Mouse (Mus musculus): Measurements from ENCODE around the gene Olfr695. TPM values are rescaled to one million over a fixed set of nuclear protein-coding genes. Genes with fewer than 3 reads are reported as not detected.
"Not testable (repeated sequence)": the region's sequence is repeated elsewhere in the genome, so short reads cannot be mapped to it uniquely, and the experiment has no call there.

Gene Olfr695
- polyA plus RNA-seq (2014; fragmentation: Nextera tagmentation; extraction: Ambion mirVana), result not detected in 2 replicates

- DNase-seq (ENCODE audit: low spot score), result no peak
- H3K4me1 ChIP-seq (ENCODE audit: control insufficient read depth, insufficient read depth, low read length), result no peaks in the 10 kb centered on the region
- no peak for ATAC-seq (ENCODE audit: insufficient number of reproducible peaks, low FRiP score, low TSS enrichment, low read depth)
Observed at GRCm38 (mm10) chr7:106716296-106716695, at the start of gene Olfr695. TSS of gene Olfr695 (minus strand) at chr7:106716396.

GRCm38 (mm10) chr7:106761008-106761407 is 44.8 kb upstream of the Olfr695 start:
- not testable (repeated sequence) for H3K9ac ChIP-seq (ENCODE audit: low read length); H3K9me3 ChIP-seq (ENCODE audit: control insufficient read depth, low read length); H3K27me3 ChIP-seq (ENCODE audit: control insufficient read depth, insufficient read depth, low read length); ATAC-seq (ENCODE audit: insufficient number of reproducible peaks, low FRiP score, low TSS enrichment, low read depth); H3K27ac ChIP-seq (replicated peaks; ENCODE audit: low read depth, low read length); H3K36me3 ChIP-seq (ENCODE audit: control insufficient read depth, insufficient read depth, low read length); H3K4me2 ChIP-seq (ENCODE audit: low read depth, severe bottlenecking); H3K4me3 ChIP-seq (ENCODE audit: low read depth, low read length); H3K4me1 ChIP-seq (ENCODE audit: control insufficient read depth, insufficient read depth, low read length); DNase-seq (ENCODE audit: low spot score)
- WGBS, result 88% methylated on average over 2 of the region's 2 CpGs

More at GRCm38 (mm10) chr7:106716296-106716695, at the start of gene Olfr695:
- Histone ChIP-seq H3K27me3 (ENCODE audit: control insufficient read depth, insufficient read depth, low read length) (no peaks in the 10 kb centered on the region), H3K9ac (ENCODE audit: low read length) (no peak within 1 kb of the TSS), H3K27ac (replicated peaks; ENCODE audit: low read depth, low read length) (no peak within 1 kb of the TSS), H3K4me3 (ENCODE audit: low read depth, low read length) (no peak within 1 kb of the TSS), H3K9me3 (ENCODE audit: control insufficient read depth, low read length) (no peaks in the 10 kb centered on the region), H3K4me2 (ENCODE audit: low read depth, severe bottlenecking) (no peak within 1 kb of the TSS), H3K36me3 (ENCODE audit: control insufficient read depth, insufficient read depth, low read length) (no peaks in the 10 kb centered on the region)

GRCm38 (mm10) chr7:106758800-106759199 is 42.6 kb upstream of the Olfr695 start:
- ATAC-seq (ENCODE audit: insufficient number of reproducible peaks, low FRiP score, low TSS enrichment, low read depth) (no peak), DNase-seq (ENCODE audit: low spot score) (no peak)
- H3K36me3 ChIP-seq (ENCODE audit: control insufficient read depth, insufficient read depth, low read length), result no peaks in the 10 kb centered on the region
- H3K9ac ChIP-seq (ENCODE audit: low read length), result no peak overlapping the region
- whole genome bisulfite sequencing, result 86% methylated on average over 2 of the region's 2 CpGs
- H3K4me1 ChIP-seq (ENCODE audit: control insufficient read depth, insufficient read depth, low read length), result no peaks in the 10 kb centered on the region
- H3K4me2 ChIP-seq (ENCODE audit: low read depth, severe bottlenecking), result no peak overlapping the region
- no peak overlapping the region for H3K4me3 ChIP-seq (ENCODE audit: low read depth, low read length)
- H3K27me3 ChIP-seq (ENCODE audit: control insufficient read depth, insufficient read depth, low read length), result no peaks in the 10 kb centered on the region
- H3K27ac ChIP-seq (replicated peaks; ENCODE audit: low read depth, low read length), result no peak overlapping the region
- H3K9me3 ChIP-seq (ENCODE audit: control insufficient read depth, low read length), result no peaks in the 10 kb centered on the region

DNA sequence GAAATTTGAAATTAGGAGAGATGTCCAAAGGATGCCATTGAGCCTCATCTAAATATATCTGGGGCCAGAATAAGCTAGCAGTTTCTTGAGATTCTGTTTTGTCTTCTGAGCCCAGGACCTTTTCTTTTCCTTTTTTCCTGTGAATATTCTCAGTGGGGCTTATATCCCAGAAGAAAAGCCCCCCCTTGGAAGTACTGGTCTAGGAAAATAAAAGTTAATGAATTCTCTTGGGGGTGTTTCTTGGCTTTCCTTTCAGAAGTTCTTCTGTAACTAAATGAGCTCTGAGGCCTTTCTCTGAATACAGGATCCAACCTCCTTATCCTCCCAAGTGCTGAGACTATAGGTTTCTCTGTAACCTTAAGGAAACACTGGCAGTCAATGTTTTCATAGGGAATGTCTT is 39.1 kb upstream of the Olfr695 start, which contains the start of gene Olfr698:
Gene Olfr698 (minus strand): TSS at position 101 of the 400 bp plus-strand sequence.
- no peaks in the 10 kb centered on the region for H3K4me1 ChIP-seq (ENCODE audit: control insufficient read depth, insufficient read depth, low read length)
- no peak within 1 kb of the TSS for H3K9ac ChIP-seq (ENCODE audit: low read length)
- H3K9me3 ChIP-seq (ENCODE audit: control insufficient read depth, low read length), result no peaks in the 10 kb centered on the region
- H3K4me2 ChIP-seq (ENCODE audit: low read depth, severe bottlenecking), result no peak within 1 kb of the TSS
- no peak within 1 kb of the TSS for H3K4me3 ChIP-seq (ENCODE audit: low read depth, low read length)
- no peak within 1 kb of the TSS for H3K27ac ChIP-seq (replicated peaks; ENCODE audit: low read depth, low read length)
- DNase-seq (ENCODE audit: low spot score) (no peak), ATAC-seq (ENCODE audit: insufficient number of reproducible peaks, low FRiP score, low TSS enrichment, low read depth) (no peak)
- no peaks in the 10 kb centered on the region for H3K27me3 ChIP-seq (ENCODE audit: control insufficient read depth, insufficient read depth, low read length)
- H3K36me3 ChIP-seq (ENCODE audit: control insufficient read depth, insufficient read depth, low read length), result no peaks in the 10 kb centered on the region

DNA sequence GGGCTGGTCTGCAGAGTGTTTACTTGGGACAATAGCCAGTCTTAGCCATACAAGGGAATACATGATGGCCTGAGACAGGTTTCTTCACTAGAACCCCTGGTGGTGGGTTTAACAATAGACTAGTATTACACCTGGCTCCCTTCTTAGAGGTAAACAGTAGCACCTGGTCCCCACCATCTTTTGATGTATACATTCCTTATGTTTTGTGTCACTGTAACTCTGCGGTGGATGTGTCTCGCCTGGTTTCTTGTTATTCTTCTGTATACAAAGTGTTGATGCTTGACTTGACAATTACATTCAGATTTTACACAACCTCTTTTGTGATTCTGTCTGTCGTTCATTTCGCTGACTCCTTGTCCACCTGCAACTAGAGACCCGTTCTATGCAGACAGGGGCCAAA is 29.6 kb upstream of the Olfr695 start:
- no peak overlapping the region for H3K4me2 ChIP-seq (ENCODE audit: low read depth, severe bottlenecking)
- no peaks in the 10 kb centered on the region for H3K4me1 ChIP-seq (ENCODE audit: control insufficient read depth, insufficient read depth, low read length)
- 92% methylated on average over 5 of the region's 5 CpGs for WGBS
- DNase-seq (ENCODE audit: low spot score), result no peak
- H3K27me3 ChIP-seq (ENCODE audit: control insufficient read depth, insufficient read depth, low read length), result no peaks in the 10 kb centered on the region
- H3K9ac ChIP-seq (ENCODE audit: low read length), result no peak overlapping the region
- no peaks in the 10 kb centered on the region for H3K36me3 ChIP-seq (ENCODE audit: control insufficient read depth, insufficient read depth, low read length)
- H3K27ac ChIP-seq (replicated peaks; ENCODE audit: low read depth, low read length), result no peak overlapping the region
- ATAC-seq (ENCODE audit: insufficient number of reproducible peaks, low FRiP score, low TSS enrichment, low read depth), result no peak
- H3K9me3 ChIP-seq (ENCODE audit: control insufficient read depth, low read length), result no peaks in the 10 kb centered on the region
- H3K4me3 ChIP-seq (ENCODE audit: low read depth, low read length), result no peak overlapping the region

GRCm38 (mm10) chr7:106742343-106742742 is 26.1 kb upstream of the Olfr695 start, which contains the start of gene Olfr697:
TSS of gene Olfr697 (minus strand) at chr7:106742443.
- H3K27me3 ChIP-seq (ENCODE audit: control insufficient read depth, insufficient read depth, low read length), result no peaks in the 10 kb centered on the region
- no peak within 1 kb of the TSS for H3K9ac ChIP-seq (ENCODE audit: low read length)
- no peaks in the 10 kb centered on the region for H3K4me1 ChIP-seq (ENCODE audit: control insufficient read depth, insufficient read depth, low read length)
- 89% methylated on average over 1 of the region's 1 CpGs for WGBS
- H3K27ac ChIP-seq (replicated peaks; ENCODE audit: low read depth, low read length), result no peak within 1 kb of the TSS
- H3K4me3 ChIP-seq (ENCODE audit: low read depth, low read length), result no peak within 1 kb of the TSS
- no peak for DNase-seq (ENCODE audit: low spot score)
- no peak within 1 kb of the TSS for H3K4me2 ChIP-seq (ENCODE audit: low read depth, severe bottlenecking)
- H3K36me3 ChIP-seq (ENCODE audit: control insufficient read depth, insufficient read depth, low read length), result no peaks in the 10 kb centered on the region
- no peaks in the 10 kb centered on the region for H3K9me3 ChIP-seq (ENCODE audit: control insufficient read depth, low read length)
- no peak for ATAC-seq (ENCODE audit: insufficient number of reproducible peaks, low FRiP score, low TSS enrichment, low read depth)

- no peak for ATAC-seq (ENCODE audit: insufficient number of reproducible peaks, low FRiP score, low TSS enrichment, low read depth)
- H3K27me3 ChIP-seq (ENCODE audit: control insufficient read depth, insufficient read depth, low read length), result no peaks in the 10 kb centered on the region
Observed at GRCm38 (mm10) chr7:106737028-106737427, 20.8 kb upstream of the Olfr695 start.

GRCm38 (mm10) chr7:106733717-106734116 is 17.5 kb upstream of the Olfr695 start:
- no peak for ATAC-seq (ENCODE audit: insufficient number of reproducible peaks, low FRiP score, low TSS enrichment, low read depth)
- no peak for DNase-seq (ENCODE audit: low spot score)
- no peak overlapping the region for H3K4me2 ChIP-seq (ENCODE audit: low read depth, severe bottlenecking)
- no peaks in the 10 kb centered on the region for H3K36me3 ChIP-seq (ENCODE audit: control insufficient read depth, insufficient read depth, low read length)
- H3K9ac ChIP-seq (ENCODE audit: low read length), result no peak overlapping the region
- no peaks in the 10 kb centered on the region for H3K4me1 ChIP-seq (ENCODE audit: control insufficient read depth, insufficient read depth, low read length)
- 32% methylated on average over 2 of the region's 2 CpGs for WGBS
- no peak overlapping the region for H3K4me3 ChIP-seq (ENCODE audit: low read depth, low read length)
- H3K27me3 ChIP-seq (ENCODE audit: control insufficient read depth, insufficient read depth, low read length), result no peaks in the 10 kb centered on the region
- no peak overlapping the region for H3K27ac ChIP-seq (replicated peaks; ENCODE audit: low read depth, low read length)
- no peaks in the 10 kb centered on the region for H3K9me3 ChIP-seq (ENCODE audit: control insufficient read depth, low read length)

More at GRCm38 (mm10) chr7:106737028-106737427, 20.8 kb upstream of the Olfr695 start:
- Histone ChIP-seq H3K9ac (ENCODE audit: low read length) (no peak overlapping the region), H3K36me3 (ENCODE audit: control insufficient read depth, insufficient read depth, low read length) (no peaks in the 10 kb centered on the region), H3K4me1 (ENCODE audit: control insufficient read depth, insufficient read depth, low read length) (no peaks in the 10 kb centered on the region), H3K4me2 (ENCODE audit: low read depth, severe bottlenecking) (no peak overlapping the region), H3K27ac (replicated peaks; ENCODE audit: low read depth, low read length) (no peak overlapping the region), H3K4me3 (ENCODE audit: low read depth, low read length) (no peak overlapping the region), H3K9me3 (ENCODE audit: control insufficient read depth, low read length) (no peaks in the 10 kb centered on the region)
- no peak for DNase-seq (ENCODE audit: low spot score)

- H3K4me1 ChIP-seq (ENCODE audit: control insufficient read depth, insufficient read depth, low read length); H3K36me3 ChIP-seq (ENCODE audit: control insufficient read depth, insufficient read depth, low read length); H3K9ac ChIP-seq (ENCODE audit: low read length); ATAC-seq (ENCODE audit: insufficient number of reproducible peaks, low FRiP score, low TSS enrichment, low read depth); DNase-seq (ENCODE audit: low spot score); H3K9me3 ChIP-seq (ENCODE audit: control insufficient read depth, low read length); H3K27ac ChIP-seq (replicated peaks; ENCODE audit: low read depth, low read length); H3K27me3 ChIP-seq (ENCODE audit: control insufficient read depth, insufficient read depth, low read length); H3K4me2 ChIP-seq (ENCODE audit: low read depth, severe bottlenecking); H3K4me3 ChIP-seq (ENCODE audit: low read depth, low read length): not testable (repeated sequence)
- 90% methylated on average over 2 of the region's 2 CpGs for WGBS
Observed at GRCm38 (mm10) chr7:106725654-106726053, 9.5 kb upstream of the Olfr695 start.
